Mouse (Mus musculus) inflammation-experienced regulatory T-cells, adult 6 months (primary cell): ENCODE results near the gene Olfr1392. TPM values are rescaled to one million over a fixed set of nuclear protein-coding genes. Genes with fewer than 3 reads are reported as not detected.
A peak's percentile ranks its signal among the peaks of the same experiment; 100 is the strongest.
"Not testable (repeated sequence)": the region's sequence is repeated elsewhere in the genome, so short reads cannot be mapped to it uniquely, and the experiment has no call there.

Experiments
- ATAC-seq: one replicate; pipeline ENCODE4 v1.8.0; 2017
- polyA plus RNA-seq, 3 experiments: library from polyadenylated mRNA; unstranded; fragments of 100-300 nt; shearing (Covaris generic); gene quantifications; one replicate each; pipeline ENCODE4 v1.2.1; 2017

The Olfr1392 gene
- polyA plus RNA-seq, 3 experiments from 2014 or later, result not detected

DNA sequence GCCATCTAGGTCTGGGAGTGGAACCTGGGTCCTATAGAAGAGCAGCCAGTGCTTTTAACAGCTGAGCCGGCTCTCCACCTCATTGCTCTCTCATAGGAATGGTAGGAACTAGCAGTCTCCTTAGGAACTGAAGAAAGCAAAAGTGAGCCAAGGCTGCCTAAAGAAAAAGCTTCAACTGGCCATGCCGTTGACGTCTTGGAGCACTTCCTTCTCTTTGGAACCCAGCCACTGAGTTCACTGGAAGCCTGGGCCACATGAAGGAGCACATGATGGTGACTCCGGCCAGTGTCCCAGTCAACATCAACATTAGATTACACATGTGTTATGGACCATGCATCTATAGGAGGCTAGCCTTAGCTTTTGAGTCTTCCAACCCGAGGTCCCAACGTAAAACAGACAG is 32.0 kb upstream of the Olfr1392 start:
- no peak for ATAC-seq

DNA sequence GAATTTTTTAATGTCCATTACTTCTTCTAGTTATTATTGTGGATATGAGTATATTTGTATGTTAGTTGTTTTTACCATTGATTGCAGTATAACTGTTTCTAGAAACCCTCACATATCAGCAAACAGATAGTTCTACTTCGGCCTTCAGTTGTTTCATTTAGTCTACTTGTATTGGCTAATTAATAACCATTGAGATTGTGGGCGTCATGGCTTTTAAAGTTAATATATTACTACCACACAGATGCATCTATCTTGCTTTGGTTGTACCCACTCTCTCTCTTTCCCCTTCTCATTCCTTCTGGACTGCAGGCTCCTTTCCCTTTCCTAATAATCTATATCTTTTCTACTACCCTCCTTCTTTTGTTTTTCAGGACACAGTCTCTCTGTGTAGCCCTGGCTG is 25.8 kb upstream of the Olfr1392 start:
- no peak for ATAC-seq

- ATAC-seq, result no peak
Measured at GRCm38 (mm10) chr11:49259829-49260228, 25.3 kb upstream of the Olfr1392 start.

GRCm38 (mm10) chr11:49260598-49261312 is 24.3 kb upstream of the Olfr1392 start:
- no peak for ATAC-seq

GRCm38 (mm10) chr11:49261313-49261855 is 23.7 kb upstream of the Olfr1392 start:
- ATAC-seq, result no peak

DNA sequence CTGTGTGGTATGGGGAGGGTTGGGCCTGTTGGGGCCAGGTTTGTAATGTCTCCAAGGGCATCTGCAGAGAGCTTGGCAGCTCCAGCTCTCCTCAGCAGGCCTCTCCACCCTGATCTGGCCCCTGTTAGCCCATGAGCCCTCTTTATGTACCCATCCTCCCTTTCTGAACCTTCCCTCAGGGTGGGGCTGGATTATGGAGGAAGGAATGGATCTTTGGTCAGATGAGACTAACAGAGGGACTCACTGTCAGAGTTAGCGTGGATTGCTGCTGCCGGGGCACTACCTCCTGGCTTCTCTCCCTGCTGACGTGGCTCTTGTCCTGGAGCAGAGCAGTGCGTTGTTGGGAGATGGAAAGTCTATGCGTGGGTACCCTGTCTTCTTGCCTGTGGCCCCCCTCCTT is 22.8 kb upstream of the Olfr1392 start:
- no peak for ATAC-seq

GRCm38 (mm10) chr11:49263149-49263548 is 21.9 kb upstream of the Olfr1392 start:
- ATAC-seq, result no peak

DNA sequence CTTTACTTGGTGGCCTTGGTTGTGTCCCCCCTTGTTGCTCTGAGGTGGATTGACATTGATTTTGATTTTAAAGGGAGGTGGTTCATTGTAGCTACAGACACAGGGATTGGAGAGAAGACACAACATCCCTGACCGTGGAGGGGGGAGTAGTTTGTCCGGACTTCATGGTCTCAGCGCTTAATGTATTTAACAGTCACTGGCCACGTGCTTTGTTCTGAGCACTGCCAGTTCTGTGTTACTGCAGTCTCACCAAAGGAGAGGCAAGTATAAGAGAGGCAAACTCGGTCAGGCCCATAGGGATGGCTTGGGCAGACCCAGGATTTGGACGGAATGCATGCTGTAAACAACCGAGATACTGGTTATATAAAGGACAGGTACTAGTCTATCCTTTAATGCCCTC is 21.0 kb upstream of the Olfr1392 start:
- no peak for ATAC-seq

DNA sequence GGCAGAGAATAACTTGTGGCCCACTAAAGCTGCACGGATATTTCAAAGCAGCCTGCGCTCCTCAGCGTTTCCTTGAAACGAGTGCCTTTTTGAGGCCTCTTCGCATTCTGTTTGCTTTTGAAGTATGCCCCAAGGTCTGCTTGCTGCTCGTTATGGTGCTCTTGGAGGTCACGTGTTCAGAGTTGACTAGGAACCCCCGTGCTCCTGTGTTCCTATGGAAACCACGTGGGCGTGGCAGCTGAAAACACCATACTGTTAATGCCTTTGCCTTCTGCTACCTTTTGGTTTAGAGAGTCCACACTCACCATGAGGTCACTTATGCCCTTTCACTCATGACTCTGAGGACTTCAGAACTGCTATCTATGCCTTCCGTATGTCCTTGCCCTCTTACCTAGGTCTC is 20.5 kb upstream of the Olfr1392 start:
- ATAC-seq, result peak; percentile 72

DNA sequence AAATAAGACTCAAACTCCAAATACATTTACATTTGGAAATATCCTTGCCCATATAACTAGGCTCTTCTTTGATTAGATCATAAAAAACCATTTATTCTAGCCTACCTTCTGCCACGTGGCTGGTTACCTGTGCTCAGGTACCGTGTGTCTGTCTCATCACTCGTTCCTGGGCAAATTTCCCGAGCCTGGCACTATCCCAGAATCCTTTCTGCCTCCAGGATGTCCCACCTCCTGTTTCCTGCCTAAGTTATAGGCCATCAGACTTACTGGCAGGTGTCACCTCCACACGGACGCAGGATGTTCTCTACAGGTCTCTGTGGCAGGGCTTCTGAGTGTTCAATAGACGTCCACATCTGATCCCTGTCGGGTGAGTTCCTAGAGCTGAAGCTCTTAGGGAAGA is 20.0 kb upstream of the Olfr1392 start:
- ATAC-seq, result no peak

DNA sequence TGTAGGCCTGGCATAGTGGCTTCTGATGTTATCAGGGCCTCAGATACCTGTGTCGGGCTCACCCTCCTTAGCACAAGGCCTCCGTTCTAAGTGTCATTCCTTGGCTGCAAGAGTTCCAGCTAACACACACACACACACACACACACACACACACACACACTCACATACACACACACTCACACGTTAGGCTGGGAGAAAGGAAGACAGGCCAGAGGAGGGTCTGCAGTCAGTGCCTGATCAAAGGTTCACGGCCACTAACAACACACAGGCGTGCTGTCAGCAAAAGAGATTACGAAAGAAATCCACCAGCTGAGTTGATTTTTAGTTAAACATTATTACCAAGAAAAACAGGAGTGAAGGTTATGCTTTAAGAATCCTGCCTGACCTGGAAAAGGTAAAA is 18.4 kb upstream of the Olfr1392 start:
- no peak for ATAC-seq

- ATAC-seq, result no peak
Measured at GRCm38 (mm10) chr11:49267316-49267715, 17.8 kb upstream of the Olfr1392 start.

- ATAC-seq, result no peak
Measured at GRCm38 (mm10) chr11:49267970-49268579, 17.0 kb upstream of the Olfr1392 start.

- no peak for ATAC-seq
Measured at GRCm38 (mm10) chr11:49269761-49270160, 15.3 kb upstream of the Olfr1392 start.

- no peak for ATAC-seq
Measured at GRCm38 (mm10) chr11:49270368-49270767, 14.7 kb upstream of the Olfr1392 start.

GRCm38 (mm10) chr11:49271334-49271733 is 13.7 kb upstream of the Olfr1392 start:
- peak; percentile 67 for ATAC-seq

- no peak for ATAC-seq
Measured at GRCm38 (mm10) chr11:49273834-49274519, 11.1 kb upstream of the Olfr1392 start.

DNA sequence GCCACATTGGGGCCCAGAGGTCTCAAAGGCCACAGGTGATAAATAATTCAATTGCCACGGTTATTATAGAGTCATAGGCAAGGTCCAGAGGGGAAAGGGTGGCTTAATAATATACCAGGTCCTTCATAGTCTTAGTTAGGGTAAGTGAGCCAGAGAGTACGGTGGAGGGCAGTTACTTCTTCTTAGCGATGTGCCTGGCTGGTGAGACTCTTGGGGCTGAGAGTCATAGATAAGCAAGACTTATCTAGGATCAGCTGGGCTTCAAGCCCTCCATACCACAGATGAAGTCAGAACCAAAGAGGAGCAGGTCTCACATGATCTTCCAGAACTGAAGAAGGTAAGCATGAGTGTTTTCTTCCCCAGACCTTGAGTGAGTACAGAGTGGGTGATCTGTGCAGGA is 6.9 kb upstream of the Olfr1392 start, which contains the start of gene Olfr1393:
Olfr1393 (plus strand) TSS at position 83 of the 400 bp plus-strand sequence.
- no peak for ATAC-seq

GRCm38 (mm10) chr11:49287251-49287650 is 2.2 kb downstream of the Olfr1392 start:
- ATAC-seq, result no peak

DNA sequence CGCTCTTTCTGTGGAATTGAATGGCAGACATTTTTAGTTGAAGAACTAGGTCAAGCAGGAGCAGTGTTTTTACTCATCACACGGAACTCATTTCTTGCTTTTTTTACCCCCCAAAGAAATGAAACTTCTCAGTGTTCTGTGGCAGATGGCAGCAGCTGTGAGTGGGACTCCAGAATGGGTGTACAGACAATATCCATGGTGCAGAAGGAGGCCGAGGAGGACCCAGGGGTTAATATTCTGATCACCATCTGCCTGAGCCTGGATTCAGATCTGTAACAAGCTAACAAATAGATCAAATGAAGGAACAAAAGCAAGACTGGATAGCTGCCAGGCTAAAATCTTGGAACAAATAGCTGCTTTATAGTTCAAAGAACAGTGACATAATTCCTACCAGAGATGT is 7.7 kb downstream of the Olfr1392 start:
- no peak for ATAC-seq

- ATAC-seq, result no peak
Measured at GRCm38 (mm10) chr11:49304441-49304840, 19.4 kb downstream of the Olfr1392 start, which contains the start of gene Olfr10. TSS of gene Olfr10 (plus strand) at chr11:49304741.

DNA sequence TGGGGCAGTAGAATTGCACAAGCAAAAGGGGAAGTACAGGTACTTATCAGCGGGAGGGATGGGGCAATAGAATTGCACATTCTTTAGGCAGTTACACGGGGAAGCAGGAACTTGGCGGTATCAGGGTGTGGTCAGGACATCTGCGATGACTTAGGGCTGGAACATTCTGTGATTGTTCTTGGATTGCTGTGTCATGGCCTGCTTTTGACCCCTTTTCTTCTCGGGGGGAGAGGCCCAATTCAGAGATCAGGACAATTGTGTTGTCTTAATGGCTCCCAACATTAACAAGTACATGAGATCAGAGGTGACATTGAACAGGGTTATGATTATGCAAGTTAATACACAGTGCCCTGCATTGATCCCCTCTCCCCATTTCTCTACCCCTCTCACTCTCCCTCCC is 23.5 kb downstream of the Olfr1392 start:
- not testable (repeated sequence) for ATAC-seq

DNA sequence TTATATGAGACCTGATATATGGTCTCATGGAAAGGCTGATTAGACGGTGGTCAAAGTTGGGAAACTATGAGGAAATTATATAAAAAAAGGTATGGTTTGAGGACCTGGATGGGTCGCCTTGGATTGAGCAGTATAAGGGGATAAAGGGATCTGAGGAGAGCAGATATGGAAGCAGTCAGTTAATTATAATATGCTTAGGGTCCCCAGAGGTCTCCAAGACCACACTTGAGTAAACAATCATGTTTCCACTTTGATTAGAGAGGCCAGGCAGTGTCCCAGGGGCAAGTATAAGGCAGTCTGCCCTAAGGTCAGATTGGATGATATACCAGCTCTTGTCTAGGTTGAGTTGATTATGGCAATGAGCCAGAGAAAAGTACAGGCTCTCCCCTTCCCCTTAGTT is 37.4 kb downstream of the Olfr1392 start, which contains the start of gene Olfr1391:
Olfr1391 (plus strand) TSS at position 301 of the 400 bp plus-strand sequence.
- ATAC-seq, result no peak
